Mouse (Mus musculus) spleen, adult 2 months (tissue): ENCODE measurements around the gene Il20rb.

ENCODE experiments used
- CTCF ChIP-seq: fragments of 200-500 bp; IDR thresholded peaks from 2 replicates; pipeline ENCODE4 v1.5.1; 2011; ENCODE audit warnings: mild to moderate bottlenecking, inconsistent platforms; ENCODE audit not compliant: insufficient read depth, insufficient read length, insufficient replicate concordance; ENCODE audit errors: extremely low read depth
- POLR2A ChIP-seq: fragments of 200-500 bp; IDR thresholded peaks from 2 replicates; pipeline ENCODE4 v1.6.1; 2011; ENCODE audit warnings: low read depth, low read length, inconsistent platforms

- no peak for TF ChIP-seq CTCF
- no peak for TF ChIP-seq POLR2A
Observed at GRCm38 (mm10) chr9:100470936-100471604, 15.5 kb downstream of the Il20rb start.
